Mouse (Mus musculus) cerebellum, postnatal 25 days (tissue): Measurements from ENCODE around the gene Tpbgl.

Source experiments
- DNase-seq, 2 experiments: peaks; one replicate each; pipeline ENCODE4 v3.0.0; 2021; ENCODE audit warnings: mixed read lengths in 2 of 2

Tpbgl gene

GRCm38 (mm10) chr7:99626376-99627270 is at the start of gene Tpbgl:
TSS of gene Tpbgl (minus strand) at chr7:99627103.
- DNase-seq: peak in 1 of 2 experiments; percentile 50

- no peak for DNase-seq
These were observed 48.0 kb upstream of the Tpbgl start for GRCm38 (mm10) chr7:99674890-99675289.

GRCm38 (mm10) chr7:99674209-99674608 is 47.3 kb upstream of the Tpbgl start:
- no peak for DNase-seq

- no peak for DNase-seq
These were observed 46.3 kb upstream of the Tpbgl start for GRCm38 (mm10) chr7:99673188-99673587.

- no peak for DNase-seq
These were observed 44.9 kb upstream of the Tpbgl start for GRCm38 (mm10) chr7:99671544-99672435.

- no peak for DNase-seq
These were observed 44.0 kb upstream of the Tpbgl start for GRCm38 (mm10) chr7:99670915-99671314.

- DNase-seq: peak; percentile 40 to 68
These were observed 41.9 kb upstream of the Tpbgl start for GRCm38 (mm10) chr7:99668802-99669201.

GRCm38 (mm10) chr7:99667096-99667495 is 40.2 kb upstream of the Tpbgl start:
- DNase-seq: no peak

- no peak for DNase-seq
These were observed 39.0 kb upstream of the Tpbgl start for GRCm38 (mm10) chr7:99665731-99666452.

GRCm38 (mm10) chr7:99664571-99665485 is 37.9 kb upstream of the Tpbgl start:
- DNase-seq: peak; percentile 82 to 85

- no peak for DNase-seq
These were observed 36.8 kb upstream of the Tpbgl start for GRCm38 (mm10) chr7:99663507-99664220.

GRCm38 (mm10) chr7:99662311-99662710 is 35.4 kb upstream of the Tpbgl start:
- no peak for DNase-seq

GRCm38 (mm10) chr7:99661571-99662230 is 34.8 kb upstream of the Tpbgl start:
- peak in 1 of 2 experiments; percentile 47 for DNase-seq

- DNase-seq: no peak
These were observed 34.2 kb upstream of the Tpbgl start for GRCm38 (mm10) chr7:99661071-99661470.

GRCm38 (mm10) chr7:99659379-99660029 is 32.6 kb upstream of the Tpbgl start:
- peak; percentile 64 to 79 for DNase-seq

- no peak for DNase-seq
These were observed 27.3 kb upstream of the Tpbgl start for GRCm38 (mm10) chr7:99654244-99654643.

GRCm38 (mm10) chr7:99649585-99649984 is 22.7 kb upstream of the Tpbgl start:
- no peak for DNase-seq

GRCm38 (mm10) chr7:99648623-99649022 is 21.7 kb upstream of the Tpbgl start:
- DNase-seq: peak; percentile 65 to 82

- DNase-seq: no peak
These were observed 17.8 kb upstream of the Tpbgl start for GRCm38 (mm10) chr7:99644701-99645100.

- DNase-seq: no peak
These were observed 15.2 kb upstream of the Tpbgl start for GRCm38 (mm10) chr7:99642078-99642477.
